Mouse (Mus musculus) C2C12 (cell line): ENCODE data around the gene Npc2.

Source experiments
- CEBPB ChIP-seq: IDR thresholded peaks from one replicate; pipeline ENCODE4 v1.6.1; 2011; ENCODE audit warnings: low read depth, mild to moderate bottlenecking, control low read depth, moderate library complexity
- CTCF ChIP-seq: IDR thresholded peaks from one replicate; pipeline ENCODE4 v1.5.1; 2011; ENCODE audit not compliant: control insufficient read depth, insufficient read depth, insufficient read length
- FOSL1 ChIP-seq: IDR thresholded peaks from one replicate; pipeline ENCODE4 v1.8.0; 2011; ENCODE audit warnings: mild to moderate bottlenecking, low read length; ENCODE audit not compliant: poor library complexity, insufficient read depth, severe bottlenecking
- MAX ChIP-seq: IDR thresholded peaks from one replicate; pipeline ENCODE4 v1.6.1; 2011; ENCODE audit warnings: mild to moderate bottlenecking, control low read depth
- MYOD1 ChIP-seq: IDR thresholded peaks from one replicate; pipeline ENCODE4 v1.6.1; 2011; ENCODE audit warnings: low read depth; ENCODE audit not compliant: control insufficient read depth, insufficient read length
- USF1 ChIP-seq: IDR thresholded peaks from one replicate; pipeline ENCODE4 v1.6.1; 2011; ENCODE audit warnings: low read depth, mild to moderate bottlenecking, control low read depth, moderate library complexity

GRCm38 (mm10) chr12:84748134-84748533 lies 24.8 kb downstream of the Npc2 start:
- TF ChIP-seq CTCF (no peak), CEBPB (no peak), MYOD1 (no peak), MAX (no peak), USF1 (no peak), FOSL1 (no peak)
